Mouse (Mus musculus) liver, embryonic 14.5 days (tissue): ENCODE results near the gene St6galnac5. TPM values are rescaled to one million over a fixed set of nuclear protein-coding genes. Genes with fewer than 3 reads are reported as not detected.
A peak's percentile ranks its signal among the peaks of the same experiment; 100 is the strongest.

Experiments
- ATAC-seq: fragments of 200-750 bp; cut with Nextera tagmentation; 2 replicates; pipeline ENCODE4 v1.8.0; 2017; ENCODE audit warnings: moderate number of reproducible peaks, mild to moderate bottlenecking, moderate library complexity; ENCODE audit not compliant: insufficient read depth
- DNase-seq, 3 experiments: peaks; one replicate each; pipeline ENCODE4 v3.0.0-alpha.2; 2012 to 2013; ENCODE audit warnings: low read depth in 3 of 3, low spot score in 3 of 3
- H3K27ac ChIP-seq: fragments of 300-500 bp; sonication (generic); 2 replicates; pipeline ENCODE4 v1.5.1; 2014; ENCODE audit warnings: moderate library complexity, mild to moderate bottlenecking, control low read depth, inconsistent platforms
- H3K27me3 ChIP-seq: fragments of 300-500 bp; sonication (generic); 2 replicates; pipeline ENCODE4 v1.6.1; 2014; ENCODE audit warnings: mild to moderate bottlenecking, low read length, moderate library complexity; ENCODE audit not compliant: control insufficient read depth, insufficient read depth
- H3K36me3 ChIP-seq: fragments of 300-500 bp; sonication (generic); replicated peaks from 2 replicates; pipeline ENCODE4 v1.6.1; 2014; ENCODE audit warnings: low read depth; ENCODE audit not compliant: control insufficient read depth, insufficient read depth
- H3K4me1 ChIP-seq, 2 experiments: fragments of 200-500 bp in 1 of 2; fragments of 300-500 bp in 1 of 2; sonication (generic) in 1 of 2; replicated peaks; 2 replicates each; pipeline ENCODE4 v1.6.1; 2012 to 2014; ENCODE audit warnings: antibody characterized with exemption in 1 of 2, inconsistent platforms in 1 of 2, low read length in 1 of 2; ENCODE audit not compliant: control insufficient read depth in 2 of 2, insufficient read depth in 2 of 2
- H3K4me2 ChIP-seq: fragments of 300-500 bp; sonication (generic); 2 replicates; pipeline ENCODE4 v1.6.1; 2014; ENCODE audit warnings: low read depth, mild to moderate bottlenecking, control low read depth, moderate library complexity
- H3K4me3 ChIP-seq, 2 experiments: fragments of 200-500 bp in 1 of 2; fragments of 300-500 bp in 1 of 2; sonication (generic) in 1 of 2; 2 replicates each; pipeline ENCODE4 v1.5.1; 2012 to 2014; ENCODE audit warnings: low read depth in 2 of 2, low read length in 2 of 2, mild to moderate bottlenecking in 2 of 2, control low read depth in 1 of 2, inconsistent platforms in 1 of 2, moderate library complexity in 1 of 2; ENCODE audit not compliant: insufficient read depth in 1 of 2
- H3K9ac ChIP-seq: fragments of 300-500 bp; sonication (generic); replicated peaks from 2 replicates; pipeline ENCODE4 v1.6.1; 2014; ENCODE audit warnings: mild to moderate bottlenecking, control low read depth, moderate library complexity
- H3K9me3 ChIP-seq: fragments of 300-500 bp; sonication (generic); 2 replicates; pipeline ENCODE4 v1.6.1; 2016; ENCODE audit warnings: low read length, mixed read lengths; ENCODE audit not compliant: control insufficient read depth
- CTCF ChIP-seq: IDR thresholded peaks from 2 replicates; pipeline ENCODE4 v1.5.1; 2016; ENCODE audit warnings: antibody characterized with exemption, low read depth, control low read depth
- EP300 ChIP-seq: IDR thresholded peaks from 2 replicates; pipeline ENCODE4 v1.6.1; 2016; ENCODE audit warnings: antibody characterized with exemption, low read depth
- WGBS: fragments of 180-500 bp; shearing (Covaris S2); extraction: QIAGEN DNeasy Blood & Tissue Kit; methylation state at CpG from one replicate; pipeline ENCODE4 v1.1.7; 2014; ENCODE audit not compliant: insufficient replicate concordance; 5-methylcytosine and 5-hydroxymethylcytosine counted together
- polyA plus RNA-seq, 2 experiments: library from polyadenylated mRNA; depleted of rRNA in 1 of 2; stranded (reverse) in 1 of 2; unstranded in 1 of 2; fragments of >200 nt; fragmentation: Nextera tagmentation in 1 of 2; extraction: Ambion mirVana in 1 of 2; gene quantifications; 2 replicates each; pipeline versions ENCODE4 v1.2.1 to v1.2.3; 2012 to 2014

Gene St6galnac5
- polyA plus RNA-seq, 2 experiments: 0.01 TPM; not detected in 1

DNA sequence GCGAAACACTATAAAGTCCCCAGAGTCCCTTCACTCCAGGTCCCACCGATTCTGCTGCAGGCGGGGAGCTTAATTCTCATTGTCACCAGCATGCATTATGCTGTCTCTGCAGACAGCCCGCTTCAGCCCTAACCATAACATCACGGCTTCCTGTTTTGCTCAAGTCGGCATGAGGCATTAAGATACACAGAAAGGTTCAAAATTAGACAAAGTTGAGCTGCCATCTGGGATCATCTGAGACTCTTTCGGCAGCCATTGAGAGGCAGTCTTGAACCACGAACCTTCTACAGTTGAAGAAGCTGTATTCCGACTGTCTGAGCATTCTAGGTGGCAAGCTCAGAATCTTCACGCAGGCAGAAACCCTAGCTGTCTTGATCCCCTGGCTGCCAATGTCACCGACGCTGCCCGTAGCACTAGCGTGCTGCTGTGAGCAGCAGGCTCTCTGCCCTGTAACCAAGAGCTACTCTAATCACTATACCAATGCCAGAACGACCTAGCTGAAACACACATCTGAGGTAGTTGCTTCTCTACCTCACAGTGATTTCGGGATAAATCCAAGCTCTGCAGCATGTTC lies 12.2 kb downstream of the St6galnac5 start:
- H3K27me3 ChIP-seq: no peaks in the 10 kb centered on the region
- DNase-seq: no peak
- TF ChIP-seq CTCF: no peak
- no peak for TF ChIP-seq EP300
- no peaks in the 10 kb centered on the region for H3K36me3 ChIP-seq
- no peak overlapping the region for H3K4me2 ChIP-seq
- no peaks in the 10 kb centered on the region for H3K9me3 ChIP-seq
- H3K4me1 ChIP-seq: no peaks in the 10 kb centered on the region
- no peak overlapping the region for H3K9ac ChIP-seq
- 33% methylated on average over 16 of the region's 16 CpGs for WGBS
- no peak for ATAC-seq
- H3K27ac ChIP-seq: no peak overlapping the region
- H3K4me3 ChIP-seq: no peak overlapping the region

DNA sequence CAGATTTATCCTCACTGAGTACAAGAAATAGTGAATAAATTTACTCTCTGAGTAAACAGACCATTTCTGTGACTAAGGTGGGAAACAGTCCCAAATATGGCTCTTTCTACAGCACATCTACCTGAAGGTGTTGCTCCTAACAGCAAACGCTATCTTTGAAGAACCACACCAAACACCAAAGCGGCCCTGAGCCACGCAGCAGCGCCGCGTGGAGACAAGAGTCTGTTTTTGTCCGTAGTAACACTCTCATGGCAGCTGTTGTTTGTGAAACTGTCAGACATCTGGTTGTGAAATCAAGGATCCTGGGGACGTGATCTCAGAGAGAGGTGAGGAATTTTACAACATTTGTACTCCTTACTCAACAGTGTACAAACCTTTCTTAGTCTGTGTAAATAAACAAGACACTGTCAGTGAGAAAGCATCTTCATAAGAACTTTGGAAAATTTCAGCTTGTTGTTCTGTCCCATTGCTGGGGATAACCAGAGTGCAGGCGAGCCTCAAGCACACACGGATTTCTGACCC lies 20.1 kb downstream of the St6galnac5 start:
- H3K9ac ChIP-seq: no peak overlapping the region
- H3K27me3 ChIP-seq: no peaks in the 10 kb centered on the region
- H3K36me3 ChIP-seq: no peaks in the 10 kb centered on the region
- DNase-seq: no peak
- no peaks in the 10 kb centered on the region for H3K9me3 ChIP-seq
- H3K27ac ChIP-seq: no peak overlapping the region
- H3K4me3 ChIP-seq: no peak overlapping the region
- ATAC-seq: no peak
- TF ChIP-seq EP300: no peak
- no peak for TF ChIP-seq CTCF
- H3K4me1 ChIP-seq: peaks cover 0 to 3% of the 10 kb centered on the region in 2 experiments; a peak in 1 of 4 replicates
- WGBS: 62% methylated on average over 10 of the region's 10 CpGs
- no peak overlapping the region for H3K4me2 ChIP-seq

DNA sequence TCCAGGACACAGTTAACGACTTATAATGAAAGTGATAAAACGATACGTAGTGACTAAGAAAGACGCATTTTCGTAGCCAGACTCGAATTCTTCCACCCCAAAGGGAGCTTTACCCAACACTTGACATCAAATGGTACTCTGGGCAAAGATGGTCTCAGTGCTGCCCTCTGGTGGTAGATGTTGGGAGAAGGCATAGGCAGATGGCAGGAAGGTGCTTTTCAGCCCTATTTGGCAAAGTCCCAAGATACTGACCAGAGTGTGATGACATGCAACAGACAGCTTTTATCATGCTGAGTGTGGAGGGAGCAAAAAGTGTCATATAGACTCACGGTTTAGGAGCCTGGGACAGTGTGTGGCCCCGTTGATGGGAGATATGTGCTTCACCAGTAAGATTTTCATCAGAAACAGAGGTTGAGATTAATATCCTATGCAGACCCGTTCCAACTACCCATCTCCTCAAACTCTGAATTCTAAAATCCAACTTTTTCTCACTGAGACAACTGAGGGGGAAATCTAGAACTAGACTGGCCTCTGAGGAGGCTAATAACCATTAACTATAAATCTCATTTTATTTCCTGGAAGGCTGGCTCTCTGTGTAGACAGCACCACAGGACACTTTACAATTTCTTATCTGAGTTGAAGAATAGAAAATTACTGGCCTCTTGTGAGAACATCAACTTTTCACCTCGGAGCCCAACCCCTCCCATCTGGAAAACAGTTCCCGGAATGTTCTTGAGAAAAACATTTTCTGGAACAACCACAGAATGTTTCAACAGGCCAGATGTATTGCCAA lies 23.5 kb downstream of the St6galnac5 start:
- DNase-seq (peak in 2 of 3 experiments; percentile 24 to 38), ATAC-seq (no peak)
- WGBS: 46% methylated on average over 11 of the region's 11 CpGs
- Histone ChIP-seq H3K9ac (no peak overlapping the region), H3K9me3 (no peaks in the 10 kb centered on the region), H3K4me1 (peaks cover 0 to 12% of the 10 kb centered on the region in 2 experiments; a peak in 2 of 4 replicates), H3K4me2 (no peak overlapping the region), H3K27ac (no peak overlapping the region), H3K36me3 (no peaks in the 10 kb centered on the region), H3K4me3 (no peak overlapping the region), H3K27me3 (no peaks in the 10 kb centered on the region)
- TF ChIP-seq CTCF (peak; percentile 93), EP300 (no peak)

GRCm38 (mm10) chr3:152956771-152957170 lies 25.3 kb downstream of the St6galnac5 start:
- no peaks in the 10 kb centered on the region for H3K36me3 ChIP-seq
- TF ChIP-seq CTCF (no peak), EP300 (no peak)
- no peak overlapping the region for H3K4me2 ChIP-seq
- no peaks in the 10 kb centered on the region for H3K27me3 ChIP-seq
- no peak overlapping the region for H3K27ac ChIP-seq
- H3K4me3 ChIP-seq: no peak overlapping the region
- no peak for ATAC-seq
- 26% methylated on average over 4 of the region's 4 CpGs for WGBS
- H3K9ac ChIP-seq: no peak overlapping the region
- H3K9me3 ChIP-seq: no peaks in the 10 kb centered on the region
- DNase-seq: no peak
- peaks cover 2 to 17% of the 10 kb centered on the region in 2 experiments; a peak in 3 of 4 replicates for H3K4me1 ChIP-seq

DNA sequence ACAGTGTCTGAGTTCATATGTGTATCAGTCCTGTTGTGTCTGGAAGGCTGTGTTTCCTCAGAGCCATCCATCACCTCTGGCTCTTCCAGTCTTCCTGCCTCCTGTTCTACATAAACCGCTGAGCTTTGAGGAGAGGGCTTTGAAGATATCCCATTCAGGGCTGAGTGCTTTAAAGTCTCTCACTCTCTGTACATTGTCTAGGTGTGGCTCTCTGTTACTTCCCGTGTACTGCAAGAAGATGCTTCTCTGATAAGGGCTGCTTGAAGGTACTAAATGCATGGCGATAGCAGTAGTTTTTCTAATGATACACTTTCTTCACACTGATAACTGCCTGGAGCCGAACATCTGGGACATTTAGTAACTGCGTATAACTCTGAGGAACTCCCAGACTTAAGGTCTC lies 26.0 kb downstream of the St6galnac5 start:
- Histone ChIP-seq H3K27ac (no peak overlapping the region), H3K27me3 (no peaks in the 10 kb centered on the region), H3K4me2 (no peak overlapping the region), H3K4me1 (peaks cover 4 to 22% of the 10 kb centered on the region in 2 experiments; a peak in 3 of 4 replicates), H3K36me3 (no peaks in the 10 kb centered on the region), H3K9ac (no peak overlapping the region), H3K9me3 (no peaks in the 10 kb centered on the region), H3K4me3 (no peak overlapping the region)
- 35% methylated on average over 5 of the region's 5 CpGs for WGBS
- DNase-seq (no peak), ATAC-seq (no peak)
- TF ChIP-seq CTCF: no peak
- TF ChIP-seq EP300: no peak
